ENCODE assay signal across 18 mouse cellular contexts in genomic region chr4:84028120-84028519, GRCm38 (mm10).
DNase-seq lines count a peak whose midpoint lies in the region; ATAC-seq and TF ChIP-seq lines count a peak whose summit lies in the region.
"Had no signal": no experiment of that assay in that cellular context is flagged by ENCODE, and none has a peak within 500 bp of the region (broad histone marks: within the 10 kb centered on the region; RNA-seq: fewer than 3 reads in every experiment).

No protein-coding gene starts in this region.

- no peak for ATAC-seq in midbrain, embryonic 14.5 days (ENCODE audit: low FRiP score, low TSS enrichment)
- peak; percentile 74 for ATAC-seq in forebrain, embryonic 15.5 days (replicated peaks)
- peak; percentile 73 for ATAC-seq in hindbrain, embryonic 12.5 days (ENCODE audit: low FRiP score)
- peak; percentile 72; the same call in 1 of the 2 replicates for ATAC-seq in midbrain, postnatal 0 days (ENCODE audit: low FRiP score)
- ATAC-seq: inflammation-experienced regulatory T-cells, adult 6 months had no signal

- DNase-seq in midbrain, embryonic 10.5 days (ENCODE audit: low spot score), result peak; percentile 30
- DNase-seq in midbrain, embryonic 14.5 days, result no peak
- peak; percentile 47 for DNase-seq in midbrain, postnatal 0 days (ENCODE audit: low spot score)
- DNase-seq in gastrocnemius, postnatal 10 days, result no peak
- no peak for DNase-seq in left cerebral cortex, postnatal 10 days (ENCODE audit: extremely low spot score in 1 of 2, low spot score in 2 of 2)
- DNase-seq: cerebellum, adult 2 months; heart, postnatal 14 days; kidney, adult 8-10 months; kidney, postnatal 4 days; lung, postnatal 10 days; right cerebral cortex, adult 18-20 months had no signal

- H3K4me2 ChIP-seq in midbrain, embryonic 14.5 days (ENCODE audit: low read length), result no peak overlapping the region
- H3K4me2 ChIP-seq in forebrain, embryonic 15.5 days (replicated peaks), result no peak overlapping the region
- no peak overlapping the region for H3K4me2 ChIP-seq in hindbrain, embryonic 12.5 days (replicated peaks)
- no peak overlapping the region for H3K4me2 ChIP-seq in midbrain, postnatal 0 days (ENCODE audit: low read depth, low read length, poor library complexity, severe bottlenecking)
- H3K4me2 ChIP-seq: embryonic facial prominence, embryonic 13.5 days; heart, embryonic 12.5 days; limb, embryonic 15.5 days; neural tube, embryonic 13.5 days had no signal

- intact Hi-C loops in left cerebral cortex, postnatal 10 days (cut with DNase I), result no loop called here

- no peaks in the 10 kb centered on the region for H3K9me3 ChIP-seq in midbrain, embryonic 10.5 days (replicated peaks)
- no peaks in the 10 kb centered on the region for H3K9me3 ChIP-seq in midbrain, embryonic 14.5 days (ENCODE audit: control insufficient read depth, low read length)
- H3K9me3 ChIP-seq in forebrain, embryonic 15.5 days, result no peaks in the 10 kb centered on the region
- H3K9me3 ChIP-seq in hindbrain, embryonic 12.5 days (replicated peaks), result no peaks in the 10 kb centered on the region
- no peaks in the 10 kb centered on the region for H3K9me3 ChIP-seq in midbrain, postnatal 0 days (ENCODE audit: low read length)
- H3K9me3 ChIP-seq: embryonic facial prominence, embryonic 13.5 days; heart, embryonic 12.5 days; limb, embryonic 15.5 days; neural tube, embryonic 13.5 days had no signal

- H3K4me3 ChIP-seq in midbrain, embryonic 10.5 days, result no peak overlapping the region
- no peak overlapping the region for H3K4me3 ChIP-seq in midbrain, embryonic 14.5 days (replicated peaks; ENCODE audit: low read depth, low read length)
- no peak overlapping the region for H3K4me3 ChIP-seq in forebrain, embryonic 15.5 days
- no peak overlapping the region for H3K4me3 ChIP-seq in hindbrain, embryonic 12.5 days
- no peak overlapping the region for H3K4me3 ChIP-seq in midbrain, postnatal 0 days (ENCODE audit: low read depth, low read length)
- H3K4me3 ChIP-seq: embryonic facial prominence, embryonic 13.5 days; heart, embryonic 12.5 days; limb, embryonic 15.5 days; neural tube, embryonic 13.5 days had no signal

- TF ChIP-seq CTCF in midbrain, postnatal 0 days (IDR thresholded peaks at IDR 0.05), result no peak

- peaks cover 7% of the 10 kb centered on the region for H3K27me3 ChIP-seq in midbrain, embryonic 10.5 days (ENCODE audit: low read depth, poor library complexity, severe bottlenecking)
- no peaks in the 10 kb centered on the region for H3K27me3 ChIP-seq in midbrain, embryonic 14.5 days (ENCODE audit: control insufficient read depth, insufficient read depth, low read length)
- no peaks in the 10 kb centered on the region for H3K27me3 ChIP-seq in forebrain, embryonic 15.5 days
- H3K27me3 ChIP-seq in hindbrain, embryonic 12.5 days, result no peaks in the 10 kb centered on the region
- no peaks in the 10 kb centered on the region for H3K27me3 ChIP-seq in midbrain, postnatal 0 days (ENCODE audit: insufficient read depth, low read length)
- H3K27me3 ChIP-seq: limb, embryonic 15.5 days; neural tube, embryonic 13.5 days had no signal

- H3K27ac ChIP-seq in midbrain, embryonic 10.5 days (replicated peaks), result no peak overlapping the region
- no peak overlapping the region for H3K27ac ChIP-seq in midbrain, embryonic 14.5 days (replicated peaks; ENCODE audit: low read depth, low read length)
- no peak overlapping the region for H3K27ac ChIP-seq in forebrain, embryonic 15.5 days (replicated peaks)
- no peak overlapping the region for H3K27ac ChIP-seq in hindbrain, embryonic 12.5 days
- no peak overlapping the region for H3K27ac ChIP-seq in midbrain, postnatal 0 days (ENCODE audit: low read depth, low read length)
- H3K27ac ChIP-seq: embryonic facial prominence, embryonic 13.5 days; limb, embryonic 15.5 days; neural tube, embryonic 13.5 days had no signal

- peaks cover 30% of the 10 kb centered on the region for H3K4me1 ChIP-seq in midbrain, embryonic 10.5 days
- H3K4me1 ChIP-seq in midbrain, embryonic 14.5 days (ENCODE audit: control insufficient read depth, insufficient read depth, low read length), result no peaks in the 10 kb centered on the region
- peaks cover 11% of the 10 kb centered on the region for H3K4me1 ChIP-seq in forebrain, embryonic 15.5 days
- peaks cover 7% of the 10 kb centered on the region for H3K4me1 ChIP-seq in hindbrain, embryonic 12.5 days
- H3K4me1 ChIP-seq in midbrain, postnatal 0 days (ENCODE audit: insufficient read depth, low read length), result 0 out of 2 replicates have a peak, but pooled peaks cover 4% of the 10 kb centered on the region

- H3K36me3 ChIP-seq in midbrain, embryonic 10.5 days, result no peaks in the 10 kb centered on the region
- H3K36me3 ChIP-seq in midbrain, embryonic 14.5 days (ENCODE audit: control insufficient read depth, insufficient read depth, low read length), result no peaks in the 10 kb centered on the region
- H3K36me3 ChIP-seq in forebrain, embryonic 15.5 days, result no peaks in the 10 kb centered on the region
- H3K36me3 ChIP-seq in hindbrain, embryonic 12.5 days, result no peaks in the 10 kb centered on the region
- H3K36me3 ChIP-seq in midbrain, postnatal 0 days (ENCODE audit: insufficient read depth, low read length), result no peaks in the 10 kb centered on the region
- H3K36me3 ChIP-seq: embryonic facial prominence, embryonic 13.5 days; heart, embryonic 12.5 days; limb, embryonic 15.5 days; neural tube, embryonic 13.5 days had no signal

- no peak overlapping the region for H3K9ac ChIP-seq in midbrain, embryonic 14.5 days (replicated peaks; ENCODE audit: low read length)
- H3K9ac ChIP-seq in forebrain, embryonic 15.5 days (replicated peaks), result no peak overlapping the region
- H3K9ac ChIP-seq in hindbrain, embryonic 12.5 days, result no peak overlapping the region
- H3K9ac ChIP-seq in midbrain, postnatal 0 days (replicated peaks; ENCODE audit: low read length, poor library complexity, severe bottlenecking), result no peak overlapping the region
- H3K9ac ChIP-seq: embryonic facial prominence, embryonic 13.5 days; heart, embryonic 12.5 days; limb, embryonic 15.5 days; neural tube, embryonic 13.5 days had no signal

- WGBS in midbrain, embryonic 10.5 days, result 33% methylated on average over 5 of the region's 5 CpGs
- WGBS in midbrain, embryonic 14.5 days, result 4% methylated on average over 5 of the region's 5 CpGs
- WGBS in forebrain, embryonic 15.5 days, result 9% methylated on average over 5 of the region's 5 CpGs
- whole genome bisulfite sequencing in hindbrain, embryonic 12.5 days, result 15% methylated on average over 5 of the region's 5 CpGs
- WGBS in midbrain, postnatal 0 days, result 15% methylated on average over 5 of the region's 5 CpGs

Comparison
In these comparisons a context has a peak if more than half of its experiments do, and no peak if none do; other contexts are left out.
1. DNase-seq: peak in midbrain, embryonic 10.5 days (single experiment) and midbrain, postnatal 0 days (single experiment); none in midbrain, embryonic 14.5 days (single experiment), gastrocnemius, postnatal 10 days (single experiment) and left cerebral cortex, postnatal 10 days (0 of 2).